Mouse (Mus musculus): ENCODE results near the gene Masp2.

Gene Masp2

GRCm38 (mm10) chr4:148590421-148591170 lies 11.8 kb upstream of the Masp2 start:
- DNase-seq (ENCODE audit: low read depth, low spot score) = peak; percentile 21
- H3K36me3 ChIP-seq (ENCODE audit: control insufficient read depth, insufficient read depth, low read length, poor library complexity, severe bottlenecking) = no peaks in the 10 kb centered on the region; the same call in 1 of the 2 replicates
- no peaks in the 10 kb centered on the region for H3K27me3 ChIP-seq (ENCODE audit: control insufficient read depth, insufficient read depth, low read length, poor library complexity, severe bottlenecking)

- Histone ChIP-seq H3K36me3 (ENCODE audit: control insufficient read depth, insufficient read depth, low read length, poor library complexity, severe bottlenecking) (no peaks in the 10 kb centered on the region; the same call in 1 of the 2 replicates), H3K27me3 (ENCODE audit: control insufficient read depth, insufficient read depth, low read length, poor library complexity, severe bottlenecking) (no peaks in the 10 kb centered on the region)
- DNase-seq (ENCODE audit: low read depth, low spot score) = peak; percentile 96
Observed at GRCm38 (mm10) chr4:148591171-148591630, 11.2 kb upstream of the Masp2 start, which contains the start of gene Srm. Gene Srm (plus strand): TSS chr4:148591503.

DNA sequence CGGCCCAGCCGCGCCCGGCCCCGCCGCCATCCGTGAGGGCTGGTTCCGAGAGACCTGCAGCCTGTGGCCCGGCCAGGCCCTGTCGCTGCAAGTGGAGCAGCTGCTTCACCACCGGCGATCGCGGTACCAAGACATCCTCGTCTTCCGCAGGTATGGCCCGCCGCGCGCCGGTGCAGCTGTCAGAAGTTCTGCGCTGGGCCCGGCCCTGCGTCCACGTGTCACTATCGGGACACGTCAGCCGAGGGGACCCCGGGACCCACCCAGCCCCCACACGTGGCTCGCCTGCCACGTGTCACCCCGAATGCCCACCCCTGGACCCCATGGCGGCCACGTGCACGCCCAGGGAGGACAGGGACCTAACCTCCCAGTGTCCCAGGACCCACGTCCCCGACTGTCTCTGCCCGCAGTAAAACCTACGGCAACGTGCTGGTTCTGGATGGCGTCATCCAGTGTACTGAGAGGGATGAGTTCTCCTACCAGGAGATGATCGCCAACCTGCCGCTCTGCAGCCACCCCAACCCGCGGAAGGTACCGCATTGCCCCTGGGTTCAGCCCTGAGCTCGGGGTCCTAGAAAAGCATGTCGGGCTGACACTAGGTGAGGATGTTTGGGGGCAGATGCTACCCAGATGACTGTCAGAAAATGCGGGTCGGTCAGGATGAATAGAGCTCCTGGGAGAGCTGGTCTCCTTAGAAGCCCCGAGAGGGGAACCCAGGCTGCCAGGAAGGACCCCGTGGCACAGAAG lies 10.5 kb upstream of the Masp2 start:
- DNase-seq (ENCODE audit: low read depth, low spot score) = peak; percentile 37
- Histone ChIP-seq H3K27me3 (ENCODE audit: control insufficient read depth, insufficient read depth, low read length, poor library complexity, severe bottlenecking) (no peaks in the 10 kb centered on the region), H3K36me3 (ENCODE audit: control insufficient read depth, insufficient read depth, low read length, poor library complexity, severe bottlenecking) (no peaks in the 10 kb centered on the region; the same call in 1 of the 2 replicates)

DNA sequence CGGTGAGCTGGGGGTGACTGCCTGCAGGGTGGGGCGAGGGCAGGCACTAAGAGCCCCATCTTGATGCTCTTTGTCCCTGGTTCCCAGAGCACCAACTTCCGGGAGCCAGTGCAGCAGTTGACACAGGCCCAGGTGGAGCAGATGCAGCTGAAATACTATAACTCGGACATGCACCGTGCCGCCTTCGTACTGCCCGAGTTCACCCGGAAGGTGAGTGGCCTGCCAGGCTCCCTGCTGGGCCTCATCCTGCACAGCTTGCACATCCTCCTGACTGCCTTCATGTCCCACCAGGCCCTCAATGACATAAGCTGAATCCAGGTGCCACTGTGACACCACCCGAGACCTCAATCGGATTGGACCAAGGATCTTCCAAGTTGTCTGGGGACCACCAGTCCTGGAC lies 8.4 kb upstream of the Masp2 start:
- Histone ChIP-seq H3K27me3 (ENCODE audit: control insufficient read depth, insufficient read depth, low read length, poor library complexity, severe bottlenecking) (no peaks in the 10 kb centered on the region), H3K36me3 (ENCODE audit: control insufficient read depth, insufficient read depth, low read length, poor library complexity, severe bottlenecking) (no peaks in the 10 kb centered on the region; the same call in 1 of the 2 replicates)
- no peak for DNase-seq (ENCODE audit: low read depth, low spot score)

- DNase-seq (ENCODE audit: low read depth, low spot score) = no peak
- Histone ChIP-seq H3K27me3 (ENCODE audit: control insufficient read depth, insufficient read depth, low read length, poor library complexity, severe bottlenecking) (no peaks in the 10 kb centered on the region), H3K36me3 (ENCODE audit: control insufficient read depth, insufficient read depth, low read length, poor library complexity, severe bottlenecking) (no peaks in the 10 kb centered on the region; the same call in 1 of the 2 replicates)
Observed at GRCm38 (mm10) chr4:148595916-148596315, 6.4 kb upstream of the Masp2 start.

- Histone ChIP-seq H3K36me3 (ENCODE audit: control insufficient read depth, insufficient read depth, low read length, poor library complexity, severe bottlenecking) (no peaks in the 10 kb centered on the region; the same call in 1 of the 2 replicates), H3K27me3 (ENCODE audit: control insufficient read depth, insufficient read depth, low read length, poor library complexity, severe bottlenecking) (no peaks in the 10 kb centered on the region)
- DNase-seq (ENCODE audit: low read depth, low spot score) = no peak
Observed at GRCm38 (mm10) chr4:148596731-148597130, 5.6 kb upstream of the Masp2 start.

DNA sequence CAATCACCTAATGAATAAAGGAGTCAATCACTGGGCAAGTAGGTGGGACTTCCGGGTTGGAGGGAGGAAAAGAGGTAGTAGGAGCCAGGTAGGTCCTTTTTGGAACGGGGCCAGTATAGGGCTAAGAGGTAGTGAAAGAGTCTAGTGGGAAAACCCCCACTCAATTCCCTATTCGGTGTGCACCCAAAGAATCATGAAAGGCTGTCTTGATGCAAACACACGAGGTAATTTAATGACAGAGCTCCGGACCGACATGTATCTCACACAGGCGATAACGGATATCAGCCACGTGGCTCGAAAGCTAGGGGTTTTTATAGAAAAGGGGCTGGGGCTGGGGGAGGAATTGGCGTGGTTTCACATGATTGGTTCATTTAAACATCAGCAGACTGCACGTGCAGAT lies 3.5 kb upstream of the Masp2 start:
- Histone ChIP-seq H3K36me3 (ENCODE audit: control insufficient read depth, insufficient read depth, low read length, poor library complexity, severe bottlenecking) (no peaks in the 10 kb centered on the region), H3K27me3 (ENCODE audit: control insufficient read depth, insufficient read depth, low read length, poor library complexity, severe bottlenecking) (no peaks in the 10 kb centered on the region)
- no peak for DNase-seq (ENCODE audit: low read depth, low spot score)

- DNase-seq (ENCODE audit: low read depth, low spot score) = no peak
- H3K36me3 ChIP-seq (ENCODE audit: control insufficient read depth, insufficient read depth, low read length, poor library complexity, severe bottlenecking) = no peaks in the 10 kb centered on the region
- H3K27me3 ChIP-seq (ENCODE audit: control insufficient read depth, insufficient read depth, low read length, poor library complexity, severe bottlenecking) = no peaks in the 10 kb centered on the region
Observed at GRCm38 (mm10) chr4:148600316-148600715, 2.0 kb upstream of the Masp2 start.

DNA sequence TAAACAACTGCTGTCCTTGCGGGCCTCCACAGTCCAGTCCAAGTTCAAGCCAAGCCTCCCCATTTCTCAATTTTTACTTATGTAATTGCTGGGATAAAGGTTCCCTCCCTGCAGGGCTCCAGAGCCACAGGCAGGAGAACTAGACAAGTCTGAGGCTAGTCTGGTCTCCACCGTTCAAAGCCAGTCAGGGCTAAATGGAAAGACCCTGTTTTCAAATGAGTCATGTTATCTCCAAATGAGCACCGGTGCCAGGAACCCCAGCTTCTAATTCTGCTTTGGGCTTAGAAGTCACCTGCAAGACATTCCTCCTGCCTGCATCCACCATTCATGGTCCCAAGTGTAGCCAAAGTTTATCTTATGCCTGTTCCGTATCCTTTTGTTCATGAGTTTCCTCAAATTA lies 483 bp upstream of the Masp2 start:
- DNase-seq (ENCODE audit: low read depth, low spot score) = no peak
- H3K27me3 ChIP-seq (ENCODE audit: control insufficient read depth, insufficient read depth, low read length, poor library complexity, severe bottlenecking) = no peaks in the 10 kb centered on the region

DNA sequence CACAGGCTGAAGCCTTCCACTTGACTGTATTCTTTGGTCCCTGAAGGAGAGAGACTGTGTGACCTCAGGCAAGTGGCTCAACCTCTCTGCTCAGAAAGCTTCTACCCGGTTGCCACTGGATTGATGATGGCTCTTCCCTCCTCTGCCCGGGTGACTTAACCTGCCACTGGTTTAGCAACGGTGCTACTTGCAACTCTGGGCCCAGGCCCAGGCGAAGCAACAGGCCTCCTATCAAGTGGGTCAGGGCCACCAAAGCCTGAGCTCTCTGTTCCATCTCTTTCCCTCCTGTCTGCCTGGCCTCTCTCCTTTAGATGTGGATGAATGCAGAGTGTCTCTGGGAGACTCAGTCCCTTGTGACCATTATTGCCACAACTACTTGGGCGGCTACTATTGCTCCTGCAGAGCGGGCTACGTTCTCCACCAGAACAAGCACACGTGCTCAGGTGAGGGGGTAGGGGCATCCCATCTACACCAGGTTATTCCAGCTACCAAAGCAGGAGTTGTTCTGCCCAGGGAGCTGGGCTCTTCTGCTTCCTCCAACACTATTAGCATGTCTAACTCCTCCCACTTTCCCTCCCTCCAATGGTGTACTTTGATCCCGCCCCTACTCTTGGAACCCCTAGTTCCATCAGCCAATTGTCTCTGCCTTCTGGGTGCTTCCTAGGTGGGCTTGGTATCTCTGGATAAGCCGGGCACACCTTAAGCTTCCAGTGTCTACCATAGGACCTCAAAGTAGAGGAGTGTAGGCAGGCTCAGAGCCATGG lies 1.2 kb downstream of the Masp2 start:
- Histone ChIP-seq H3K36me3 (ENCODE audit: control insufficient read depth, insufficient read depth, low read length, poor library complexity, severe bottlenecking) (no peaks in the 10 kb centered on the region), H3K27me3 (ENCODE audit: control insufficient read depth, insufficient read depth, low read length, poor library complexity, severe bottlenecking) (no peaks in the 10 kb centered on the region)
- DNase-seq (ENCODE audit: low read depth, low spot score) = no peak

More for the DNA sequence above, 483 bp upstream of the Masp2 start:
- no peaks in the 10 kb centered on the region for H3K36me3 ChIP-seq (ENCODE audit: control insufficient read depth, insufficient read depth, low read length, poor library complexity, severe bottlenecking)

- H3K36me3 ChIP-seq (ENCODE audit: control insufficient read depth, insufficient read depth, low read length, poor library complexity, severe bottlenecking) = no peaks in the 10 kb centered on the region
- H3K27me3 ChIP-seq (ENCODE audit: control insufficient read depth, insufficient read depth, low read length, poor library complexity, severe bottlenecking) = no peaks in the 10 kb centered on the region
- DNase-seq (ENCODE audit: low read depth, low spot score) = no peak
Observed at GRCm38 (mm10) chr4:148604141-148604540, 1.8 kb downstream of the Masp2 start.

DNA sequence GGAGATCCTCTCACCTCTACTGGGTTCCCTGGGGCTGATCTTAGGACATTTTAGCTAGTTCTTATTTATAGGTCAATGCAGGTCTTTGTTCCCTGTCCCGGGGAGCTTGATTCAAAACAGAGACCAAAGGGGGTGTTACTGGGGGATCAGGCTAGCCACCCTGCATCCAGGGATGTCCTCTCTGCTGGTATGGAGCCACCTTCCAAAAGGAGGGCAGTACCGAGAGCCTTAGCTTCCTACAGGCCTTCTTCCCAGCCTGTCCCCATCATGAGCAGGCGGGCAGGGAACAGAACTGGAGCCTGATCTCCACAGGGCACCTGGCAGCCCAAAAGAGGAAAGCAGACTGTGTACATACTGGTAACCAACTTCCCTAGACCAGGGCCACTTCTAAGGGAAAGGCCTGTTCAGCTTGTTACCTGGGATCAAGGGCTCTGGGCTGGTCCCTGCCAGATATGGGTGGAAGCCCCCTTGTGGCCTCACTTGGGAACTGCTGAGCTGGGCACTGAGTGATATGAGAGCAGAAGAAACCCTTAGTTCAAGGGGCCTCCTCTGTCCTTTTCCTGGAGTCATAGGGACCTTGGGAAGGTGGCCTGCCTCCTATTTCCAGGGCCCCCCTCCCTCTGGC lies 2.3 kb downstream of the Masp2 start:
- Histone ChIP-seq H3K36me3 (ENCODE audit: control insufficient read depth, insufficient read depth, low read length, poor library complexity, severe bottlenecking) (no peaks in the 10 kb centered on the region), H3K27me3 (ENCODE audit: control insufficient read depth, insufficient read depth, low read length, poor library complexity, severe bottlenecking) (no peaks in the 10 kb centered on the region)
- DNase-seq (ENCODE audit: low read depth, low spot score) = peak; percentile 75

GRCm38 (mm10) chr4:148607758-148608157 lies 5.4 kb downstream of the Masp2 start:
- H3K36me3 ChIP-seq (ENCODE audit: control insufficient read depth, insufficient read depth, low read length, poor library complexity, severe bottlenecking) = no peaks in the 10 kb centered on the region
- DNase-seq (ENCODE audit: low read depth, low spot score) = peak; percentile 84
- H3K27me3 ChIP-seq (ENCODE audit: control insufficient read depth, insufficient read depth, low read length, poor library complexity, severe bottlenecking) = no peaks in the 10 kb centered on the region

DNA sequence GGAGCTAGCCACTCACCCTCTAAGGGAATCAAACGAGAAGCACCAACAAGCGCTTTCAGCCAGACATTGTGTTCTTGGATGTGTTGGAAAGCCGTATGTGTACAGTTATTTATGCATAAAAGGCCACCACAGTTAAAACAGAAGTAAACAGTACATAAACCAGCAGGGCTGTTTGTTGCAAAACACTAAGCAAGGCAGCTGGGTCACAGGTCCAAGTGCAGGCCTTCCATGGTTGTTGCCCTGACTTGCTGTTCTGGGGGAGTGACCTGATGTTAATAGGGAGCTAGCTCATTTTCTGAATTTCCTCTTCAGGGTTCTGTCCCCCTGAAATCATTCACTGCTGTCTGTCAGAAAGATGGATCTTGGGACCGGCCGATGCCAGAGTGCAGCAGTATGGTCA lies 7.5 kb downstream of the Masp2 start:
- Histone ChIP-seq H3K27me3 (ENCODE audit: control insufficient read depth, insufficient read depth, low read length, poor library complexity, severe bottlenecking) (no peaks in the 10 kb centered on the region), H3K36me3 (ENCODE audit: control insufficient read depth, insufficient read depth, low read length, poor library complexity, severe bottlenecking) (peaks cover 5% of the 10 kb centered on the region; the same call in 1 of the 2 replicates)
- no peak for DNase-seq (ENCODE audit: low read depth, low spot score)

Data from splenic B cell, adult 2 months (primary cell).